Mouse (Mus musculus): ENCODE data around the gene Ptk7. TPM values are rescaled to one million over a fixed set of nuclear protein-coding genes. Genes with fewer than 3 reads are reported as not detected.

Ptk7 gene
- total RNA-seq, 2 experiments from 2014 or later, result 8.0 to 9.0 TPM

DNA sequence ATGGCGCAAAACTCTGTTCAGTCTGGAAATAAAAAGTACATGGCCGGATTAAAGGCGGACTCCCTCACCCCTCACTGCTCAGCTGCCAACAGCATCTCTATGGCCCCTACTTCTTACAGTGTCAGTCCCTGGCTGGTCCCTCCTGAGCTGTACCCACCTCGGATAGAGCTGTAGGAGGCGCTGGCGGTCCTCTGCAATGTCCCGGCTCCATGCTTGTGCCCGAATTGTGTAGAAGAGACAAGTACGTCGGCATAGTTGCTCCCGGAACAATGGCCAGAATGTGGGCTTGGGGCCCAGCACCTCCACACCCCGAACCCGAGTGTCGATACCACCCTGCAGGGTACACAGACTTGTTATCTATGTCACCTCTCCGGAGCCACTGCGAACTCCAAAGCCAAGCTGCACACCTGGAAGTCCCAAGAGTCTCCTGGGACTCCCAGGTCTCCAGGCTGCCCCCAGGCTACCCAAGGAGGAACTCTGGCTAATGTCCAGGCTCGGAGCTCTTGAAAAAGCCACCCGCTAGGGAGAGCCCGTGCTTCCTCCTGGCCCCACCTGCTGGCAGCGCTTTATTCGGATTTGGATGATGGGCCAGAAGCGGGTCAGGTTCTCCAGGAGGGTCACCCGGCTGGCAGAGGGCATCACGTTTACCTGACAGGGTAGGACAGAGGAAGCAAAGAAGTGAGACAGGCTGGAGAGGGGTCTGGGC, 107.2 kb downstream of the Ptk7 start:
- no peak for DNase-seq (ENCODE audit: low spot score in 2 of 2)

DNA sequence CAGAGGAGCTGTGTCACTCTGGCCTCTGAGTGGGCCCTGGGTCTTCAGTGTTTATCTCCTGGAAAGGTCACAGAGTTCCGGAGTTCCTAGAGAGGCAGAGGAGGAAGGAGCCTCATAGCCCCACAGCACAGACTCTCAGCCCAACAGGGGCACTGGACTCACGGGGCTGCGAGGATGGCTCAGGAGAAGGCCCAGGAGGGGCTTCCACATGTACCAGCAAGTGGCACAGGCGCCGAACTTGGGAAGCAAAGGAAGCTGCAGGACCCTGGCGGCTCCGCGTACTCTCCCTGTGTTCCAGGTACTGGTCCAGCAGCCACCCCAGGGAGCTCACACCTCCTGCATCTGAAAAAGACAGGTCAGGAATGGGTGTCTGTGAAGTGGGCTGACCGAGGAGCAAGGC, 108.1 kb downstream of the Ptk7 start:
- DNase-seq (ENCODE audit: low spot score in 2 of 2), result no peak

DNA sequence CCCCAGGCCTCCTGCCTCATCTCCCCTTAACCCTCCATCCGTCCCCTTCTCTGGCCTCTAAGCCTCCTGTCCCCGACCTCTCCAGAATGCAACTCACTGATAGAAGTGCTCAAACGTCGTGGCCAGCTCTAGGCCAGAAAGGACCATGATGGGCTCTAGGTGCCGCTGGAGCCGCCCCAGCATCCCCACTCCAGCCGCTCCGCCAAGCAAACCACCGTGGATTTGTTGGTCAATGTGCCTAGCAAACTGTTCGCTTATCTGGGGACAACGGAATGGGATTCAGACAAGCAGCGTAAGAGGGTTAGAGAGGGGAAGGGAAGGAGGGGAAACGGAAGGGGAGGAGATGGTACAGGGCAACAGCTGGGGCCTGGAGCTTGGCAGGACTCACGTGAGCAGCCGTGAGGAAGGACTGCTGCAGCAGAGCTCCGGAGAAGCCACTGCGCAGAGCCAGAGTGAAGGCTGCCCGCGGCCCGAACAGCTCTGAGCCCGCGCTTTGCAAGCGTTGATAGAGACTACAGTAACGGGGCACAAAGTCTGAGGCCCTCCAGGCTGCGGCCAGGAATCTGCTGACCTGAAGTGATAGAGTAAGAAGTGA, 108.8 kb downstream of the Ptk7 start:
- DNase-seq (ENCODE audit: low spot score in 2 of 2), result no peak

DNA sequence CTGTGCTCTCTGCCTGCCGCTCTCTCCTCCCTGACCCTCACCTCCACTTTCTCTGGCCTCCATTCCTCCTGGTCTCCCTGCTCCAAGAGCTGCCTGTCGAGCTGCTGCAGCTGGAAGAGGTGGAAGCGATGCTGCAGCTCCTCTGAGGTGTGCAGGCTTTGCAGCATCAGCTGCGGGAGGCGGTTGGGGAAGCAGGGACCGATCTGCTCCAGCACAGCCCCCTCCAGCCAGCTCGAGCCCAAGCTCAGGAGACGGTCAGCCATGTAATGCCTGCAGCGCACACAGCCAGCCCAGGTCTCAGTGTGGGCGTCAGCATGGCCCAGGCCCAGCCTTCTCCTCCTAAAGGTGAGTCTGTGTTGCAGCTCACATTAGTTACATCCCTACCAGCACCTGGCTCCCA, 109.3 kb downstream of the Ptk7 start:
- DNase-seq (ENCODE audit: low spot score in 2 of 2), result no peak

Small RNAs within 50 kb of the gene (microRNA-seq; reads per million reads assigned to microRNA genes)
- 1.2 to 3.3 reads per million in 2 experiments for gene Mir6976

Other genes starting within 250 kb of the Ptk7 start
- gene Zfp318, start 245.8 kb downstream of the Ptk7 start, total RNA-seq (2021), result 10 to 100 TPM; 46.3 to 53.0 TPM
- gene Crip3, start 200.6 kb downstream of the Ptk7 start, total RNA-seq (2021), result 1 to 10 TPM; 4.7 to 4.8 TPM
- gene Slc22a7, start 191.0 kb downstream of the Ptk7 start, total RNA-seq (2021), result under 1 TPM in 1 of 2 experiments, not detected in 1; 0.43 TPM
- gene Ttbk1, start 141.8 kb downstream of the Ptk7 start, total RNA-seq (2021), result 100 to 1,000 TPM; 117 to 120 TPM
- gene Dnph1, start 132.8 kb downstream of the Ptk7 start, total RNA-seq (2021), result 1 to 10 TPM; 5.1 to 5.9 TPM
- 10 to 100 TPM; 61.8 to 66.4 TPM for gene Cul9, start 83.1 kb downstream of the Ptk7 start, total RNA-seq (2021)
- 10 to 100 TPM; 80.8 to 89.0 TPM for gene Srf, start 73.3 kb downstream of the Ptk7 start, total RNA-seq (2021)
- gene Klc4, start 16.5 kb upstream of the Ptk7 start, total RNA-seq (2021), result 10 to 100 TPM; 22.4 to 22.6 TPM
- 10 to 100 TPM; 53.1 to 60.7 TPM for gene Mrpl2, start 16.7 kb upstream of the Ptk7 start, total RNA-seq (2021)
- 10 to 100 TPM; 18.9 to 20.2 TPM for gene Cul7, start 20.8 kb upstream of the Ptk7 start, total RNA-seq (2021)
- gene Rrp36, start 44.8 kb upstream of the Ptk7 start, total RNA-seq (2021), result 10 to 100 TPM; 17.2 to 19.7 TPM
- gene Mea1, start 49.3 kb upstream of the Ptk7 start, total RNA-seq (2021), result 100 to 1,000 TPM in 1 of 2 experiments, 10 to 100 TPM in 1; 97.2 to 109 TPM
- gene Klhdc3, start 51.4 kb upstream of the Ptk7 start, total RNA-seq (2021), result 100 to 1,000 TPM; 172 to 177 TPM
- gene Ppp2r5d, start 75.6 kb upstream of the Ptk7 start, total RNA-seq (2021), result 10 to 100 TPM; 89.3 to 90.9 TPM
- gene Pex6, start 82.0 kb upstream of the Ptk7 start, total RNA-seq (2021), result 10 to 100 TPM; 55.5 to 62.4 TPM
- gene Gnmt, start 99.7 kb upstream of the Ptk7 start, total RNA-seq (2021), result 1 to 10 TPM in 1 of 2 experiments, not detected in 1; 1.1 TPM
- gene Cnpy3, start 122.7 kb upstream of the Ptk7 start, total RNA-seq (2021), result 10 to 100 TPM; 66.6 to 71.8 TPM
- under 1 TPM in 1 of 2 experiments, not detected in 1; 0.25 TPM for gene Ptcra, start 134.2 kb upstream of the Ptk7 start, total RNA-seq (2021)
- 1 to 10 TPM; 4.9 to 8.3 TPM for gene 2310039H08Rik, start 143.1 kb upstream of the Ptk7 start, total RNA-seq (2021)
- gene Rpl7l1, start 153.2 kb upstream of the Ptk7 start, total RNA-seq (2021), result 10 to 100 TPM; 49.0 to 55.9 TPM
- 10 to 100 TPM; 61.5 to 65.7 TPM for gene Bicral, start 229.0 kb upstream of the Ptk7 start, total RNA-seq (2021)

All from layer of hippocampus, adult 18-20 months (tissue).